ENCODE assay signal across 12 mouse cellular contexts in genomic region chr15:6384027-6384426, GRCm38 (mm10).
DNase-seq lines count a peak whose midpoint lies in the region; ATAC-seq and TF ChIP-seq lines count a peak whose summit lies in the region.
"Had no signal": no experiment of that assay in that cellular context is flagged by ENCODE, and none has a peak within 500 bp of the region (broad histone marks: within the 10 kb centered on the region; RNA-seq: fewer than 3 reads in every experiment).

No protein-coding gene starts in this region.

- H3K27ac ChIP-seq in kidney, adult 2 months (ENCODE audit: insufficient read depth, low read depth, low read length), result peak overlapping the region; percentile 55; the same call in 1 of the 2 replicates
- H3K27ac ChIP-seq in intestine, embryonic 14.5 days (ENCODE audit: low read depth), result peak overlapping the region; percentile 57; the same call in 1 of the 2 replicates
- H3K27ac ChIP-seq in kidney, postnatal 0 days, result peak overlapping the region; percentile 16; the same call in 1 of the 2 replicates
- peak overlapping the region; percentile 57; the same call in 1 of the 2 replicates for H3K27ac ChIP-seq in stomach, embryonic 15.5 days
- H3K27ac ChIP-seq: hindbrain, embryonic 14.5 days had no signal

- H3K4me2 ChIP-seq in intestine, embryonic 14.5 days (ENCODE audit: low read length), result peak overlapping the region; percentile 37
- H3K4me2 ChIP-seq in kidney, postnatal 0 days (ENCODE audit: low read length), result peak overlapping the region; percentile 29
- H3K4me2 ChIP-seq in stomach, embryonic 15.5 days, result peak overlapping the region; percentile 29; the same call in 1 of the 2 replicates
- H3K4me2 ChIP-seq: hindbrain, embryonic 14.5 days had no signal

- H3K9ac ChIP-seq in intestine, embryonic 14.5 days (ENCODE audit: low read length), result no peak overlapping the region
- no peak overlapping the region for H3K9ac ChIP-seq in kidney, postnatal 0 days (ENCODE audit: low read depth, low read length)
- H3K9ac ChIP-seq in stomach, embryonic 15.5 days, result no peak overlapping the region
- H3K9ac ChIP-seq: forebrain, postnatal 0 days; hindbrain, embryonic 14.5 days had no signal

- H3K4me3 ChIP-seq in kidney, adult 2 months (ENCODE audit: insufficient read depth, low read depth, low read length), result no peak overlapping the region
- no peak overlapping the region for H3K4me3 ChIP-seq in intestine, embryonic 14.5 days (ENCODE audit: low read depth, low read length)
- no peak overlapping the region for H3K4me3 ChIP-seq in kidney, postnatal 0 days (replicated peaks; ENCODE audit: low read depth, low read length)
- no peak overlapping the region for H3K4me3 ChIP-seq in stomach, embryonic 15.5 days (replicated peaks)
- H3K4me3 ChIP-seq: megakaryocyte, embryonic 14.5 days had no signal

- H3K27me3 ChIP-seq in kidney, adult 2 months (replicated peaks; ENCODE audit: control insufficient read depth, insufficient read depth, low read length), result no peaks in the 10 kb centered on the region
- no peaks in the 10 kb centered on the region for H3K27me3 ChIP-seq in intestine, embryonic 14.5 days (replicated peaks; ENCODE audit: control insufficient read depth, insufficient read depth, low read length)
- no peaks in the 10 kb centered on the region for H3K27me3 ChIP-seq in kidney, postnatal 0 days (ENCODE audit: insufficient read depth, low read length)
- no peaks in the 10 kb centered on the region for H3K27me3 ChIP-seq in stomach, embryonic 15.5 days (replicated peaks)

- no peaks in the 10 kb centered on the region for H3K9me3 ChIP-seq in intestine, embryonic 14.5 days (ENCODE audit: control insufficient read depth, low read length)
- no peaks in the 10 kb centered on the region for H3K9me3 ChIP-seq in kidney, postnatal 0 days (replicated peaks; ENCODE audit: low read length)
- H3K9me3 ChIP-seq in stomach, embryonic 15.5 days, result no peaks in the 10 kb centered on the region
- H3K9me3 ChIP-seq: megakaryocyte, embryonic 14.5 days had no signal

- WGBS in kidney, adult 2 months, result 30% methylated on average over 6 of the region's 6 CpGs
- 13% methylated on average over 6 of the region's 6 CpGs for WGBS in intestine, embryonic 14.5 days
- WGBS in kidney, postnatal 0 days, result 30% methylated on average over 6 of the region's 6 CpGs
- 18% methylated on average over 6 of the region's 6 CpGs for WGBS in stomach, embryonic 15.5 days

- H3K4me1 ChIP-seq in kidney, adult 2 months (ENCODE audit: control insufficient read depth, insufficient read depth, low read length), result peaks cover 22% of the 10 kb centered on the region
- H3K4me1 ChIP-seq in intestine, embryonic 14.5 days (replicated peaks; ENCODE audit: control insufficient read depth, insufficient read depth, low read length), result peaks cover 18% of the 10 kb centered on the region
- H3K4me1 ChIP-seq in kidney, postnatal 0 days (replicated peaks; ENCODE audit: insufficient read depth, low read length), result peaks cover 5% of the 10 kb centered on the region
- peaks cover 6% of the 10 kb centered on the region; the same call in 1 of the 2 replicates for H3K4me1 ChIP-seq in stomach, embryonic 15.5 days

- DNase-seq in kidney, adult 2 months, result peak; percentile 56
- no peak for DNase-seq in kidney, adult 18-20 months
- DNase-seq in intestine, embryonic 14.5 days (ENCODE audit: low spot score), result peak; percentile 57
- DNase-seq in kidney, postnatal 0 days (ENCODE audit: low spot score), result peak; percentile 33
- no peak for DNase-seq in spleen, postnatal 14 days (ENCODE audit: low spot score in 2 of 2)
- DNase-seq in testis, postnatal 14 days (ENCODE audit: low spot score), result no peak
- DNase-seq in thymus, postnatal 14 days, result no peak
- DNase-seq: forebrain, postnatal 0 days; gastrocnemius, postnatal 14 days had no signal

- no peaks in the 10 kb centered on the region for H3K36me3 ChIP-seq in kidney, adult 2 months (ENCODE audit: control insufficient read depth, insufficient read depth, low read length)
- no peaks in the 10 kb centered on the region for H3K36me3 ChIP-seq in intestine, embryonic 14.5 days (ENCODE audit: control insufficient read depth, insufficient read depth, low read length)
- no peaks in the 10 kb centered on the region for H3K36me3 ChIP-seq in kidney, postnatal 0 days (ENCODE audit: insufficient read depth, low read length)
- H3K36me3 ChIP-seq in stomach, embryonic 15.5 days, result no peaks in the 10 kb centered on the region

- no peak for TF ChIP-seq CTCF in kidney, adult 2 months (conservative IDR thresholded peaks at IDR 0.05; ENCODE audit: insufficient read depth, insufficient read length, low read depth, low read length)
- TF ChIP-seq CTCF in kidney, postnatal 0 days (IDR thresholded peaks at IDR 0.05; ENCODE audit: low read depth), result no peak

- no peak for ATAC-seq in intestine, embryonic 14.5 days (replicated peaks; ENCODE audit: low FRiP score, low TSS enrichment, low read depth)
- ATAC-seq in kidney, postnatal 0 days (replicated peaks; ENCODE audit: low FRiP score, low read depth), result no peak
- no peak for ATAC-seq in stomach, embryonic 15.5 days (ENCODE audit: insufficient read depth, low FRiP score, low read depth)
- ATAC-seq: forebrain, postnatal 0 days had no signal

- no peak for TF ChIP-seq POLR2A in kidney, adult 2 months (IDR thresholded peaks at IDR 0.05; ENCODE audit: low read depth, low read length)

Comparison
In these comparisons a context has a peak if more than half of its experiments do, and no peak if none do; other contexts are left out.
1. DNase-seq: peak in kidney, adult 2 months (single experiment), intestine, embryonic 14.5 days (single experiment) and kidney, postnatal 0 days (single experiment); none in kidney, adult 18-20 months (single experiment), spleen, postnatal 14 days (0 of 2), testis, postnatal 14 days (single experiment) and thymus, postnatal 14 days (single experiment).
2. Peak in every context shown above with its lines, with median percentiles within 50 percentile points of each other: H3K27ac ChIP-seq and H3K4me2 ChIP-seq.